Mouse (Mus musculus) gastrocnemius, adult 2 months (tissue): ENCODE measurements around the gene Grhl3. TPM values are rescaled to one million over a fixed set of nuclear protein-coding genes. Genes with fewer than 3 reads are reported as not detected.
"Not testable (repeated sequence)": the region's sequence is repeated elsewhere in the genome, so short reads cannot be mapped to it uniquely, and the experiment has no call there.

Experiments used
- DNase-seq: peaks from one replicate; pipeline ENCODE4 v3.0.0; 2022
- H3K27ac ChIP-seq: fragments of 200-600 bp; 2 replicates; pipeline ENCODE4 v1.8.1; 2022; ENCODE audit warnings: mild to moderate bottlenecking
- H3K4me3 ChIP-seq: fragments of 200-600 bp; 2 replicates; pipeline ENCODE4 v1.8.1; 2022; ENCODE audit warnings: mild to moderate bottlenecking, moderate library complexity
- CTCF ChIP-seq: fragments of 200-600 bp; IDR thresholded peaks from 2 replicates; pipeline ENCODE4 v1.8.1; 2022; ENCODE audit warnings: antibody characterized with exemption, mild to moderate bottlenecking, moderate library complexity
- intact Hi-C: fragments of 180-260 bp; cut with DNase I; formaldehyde crosslinking; loops from one replicate; pipeline ENCODE4 v1.15.1; 2025
- long read RNA-seq, 2 experiments: library from polyadenylated mRNA; stranded (forward); transcript quantifications; one replicate each; pipeline ENCODE4 v2.0.0; 2021
- total RNA-seq, 2 experiments: library from RNA; stranded (reverse); gene quantifications; 2 replicates each; pipeline ENCODE4 v1.2.3; 2021

The Grhl3 gene
- total RNA-seq, result not detected
- long read RNA-seq, experiment 1, result 0 reads
- long read RNA-seq, experiment 2, partial matches to known transcripts, result 0 of 1 reads
- long read RNA-seq, experiment 2, other reads (novel, unspliced or antisense), result 0 of 1 reads

- DNase-seq, result peak; percentile 33
- no peak within 1 kb of the TSS for H3K27ac ChIP-seq
- H3K4me3 ChIP-seq, result peak within 1 kb of the TSS; percentile 56
- TF ChIP-seq CTCF, result no peak
- intact Hi-C loops, result no loop called here
Measured at GRCm38 (mm10) chr4:135573251-135573808, at the start of gene Grhl3. Gene Grhl3, minus strand, starts transcription at chr4:135573630.

- DNase-seq, result no peak
- intact Hi-C loops, result no loop called here
- no peak for TF ChIP-seq CTCF
- no peak overlapping the region for H3K4me3 ChIP-seq
- H3K27ac ChIP-seq, result no peak overlapping the region
Measured at GRCm38 (mm10) chr4:135622290-135622689, 48.9 kb upstream of the Grhl3 start.

- no peak for DNase-seq
- intact Hi-C loops, result no loop called here
- H3K27ac ChIP-seq, result no peak overlapping the region
- no peak for TF ChIP-seq CTCF
- H3K4me3 ChIP-seq, result no peak overlapping the region
Measured at GRCm38 (mm10) chr4:135620461-135620860, 47.0 kb upstream of the Grhl3 start.

GRCm38 (mm10) chr4:135617783-135618470 lies 44.5 kb upstream of the Grhl3 start:
- no peak for TF ChIP-seq CTCF
- intact Hi-C loops, result no loop called here
- DNase-seq, result no peak
- Histone ChIP-seq H3K27ac (no peak overlapping the region), H3K4me3 (no peak overlapping the region)

GRCm38 (mm10) chr4:135617038-135617437 lies 43.6 kb upstream of the Grhl3 start:
- no peak overlapping the region for H3K4me3 ChIP-seq
- no peak for DNase-seq
- intact Hi-C loops, result no loop called here
- no peak overlapping the region for H3K27ac ChIP-seq
- no peak for TF ChIP-seq CTCF

- intact Hi-C loops, result not testable (repeated sequence)
Measured at GRCm38 (mm10) chr4:135615307-135615706, 41.9 kb upstream of the Grhl3 start.

GRCm38 (mm10) chr4:135609986-135610385 lies 36.6 kb upstream of the Grhl3 start:
- TF ChIP-seq CTCF, result no peak
- no peak overlapping the region for H3K4me3 ChIP-seq
- intact Hi-C loops, result no loop called here
- H3K27ac ChIP-seq, result no peak overlapping the region
- no peak for DNase-seq

More at GRCm38 (mm10) chr4:135615307-135615706, 41.9 kb upstream of the Grhl3 start:
- H3K27ac ChIP-seq, DNase-seq, H3K4me3 ChIP-seq: not testable (repeated sequence)

- no peak for TF ChIP-seq CTCF
- H3K27ac ChIP-seq, result no peak overlapping the region
- DNase-seq, result no peak
- H3K4me3 ChIP-seq, result no peak overlapping the region
- intact Hi-C loops, result no loop called here
Measured at GRCm38 (mm10) chr4:135607979-135608885, 34.8 kb upstream of the Grhl3 start.

GRCm38 (mm10) chr4:135606271-135606670 lies 32.8 kb upstream of the Grhl3 start:
- H3K4me3 ChIP-seq, result no peak overlapping the region
- no peak for TF ChIP-seq CTCF
- DNase-seq, result no peak
- H3K27ac ChIP-seq, result no peak overlapping the region
- intact Hi-C loops, result no loop called here

- no peak overlapping the region for H3K4me3 ChIP-seq
- intact Hi-C loops, result no loop called here
- H3K27ac ChIP-seq, result no peak overlapping the region
- DNase-seq, result no peak
- TF ChIP-seq CTCF, result no peak
Measured at GRCm38 (mm10) chr4:135601530-135601929, 28.1 kb upstream of the Grhl3 start.

- DNase-seq, result no peak
- Histone ChIP-seq H3K4me3 (no peak overlapping the region), H3K27ac (no peak overlapping the region)
- no peak for TF ChIP-seq CTCF
- intact Hi-C loops, result no loop called here
Measured at GRCm38 (mm10) chr4:135599497-135600182, 26.2 kb upstream of the Grhl3 start.

- Histone ChIP-seq H3K27ac (no peak overlapping the region), H3K4me3 (no peak overlapping the region)
- TF ChIP-seq CTCF, result no peak
- intact Hi-C loops, result no loop called here
- DNase-seq, result no peak
Measured at GRCm38 (mm10) chr4:135598998-135599397, 25.6 kb upstream of the Grhl3 start.
